Mouse (Mus musculus) ES-Bruce4 (cell line): ENCODE measurements around the gene Abcc3.

Source experiments
- CTCF ChIP-seq: IDR thresholded peaks from one replicate; pipeline ENCODE4 v1.8.1; 2011; ENCODE audit warnings: low read depth, low read length
- POLR2A ChIP-seq: IDR thresholded peaks from one replicate; pipeline ENCODE4 v1.8.1; 2011; ENCODE audit warnings: low read length; ENCODE audit not compliant: insufficient read depth

DNA sequence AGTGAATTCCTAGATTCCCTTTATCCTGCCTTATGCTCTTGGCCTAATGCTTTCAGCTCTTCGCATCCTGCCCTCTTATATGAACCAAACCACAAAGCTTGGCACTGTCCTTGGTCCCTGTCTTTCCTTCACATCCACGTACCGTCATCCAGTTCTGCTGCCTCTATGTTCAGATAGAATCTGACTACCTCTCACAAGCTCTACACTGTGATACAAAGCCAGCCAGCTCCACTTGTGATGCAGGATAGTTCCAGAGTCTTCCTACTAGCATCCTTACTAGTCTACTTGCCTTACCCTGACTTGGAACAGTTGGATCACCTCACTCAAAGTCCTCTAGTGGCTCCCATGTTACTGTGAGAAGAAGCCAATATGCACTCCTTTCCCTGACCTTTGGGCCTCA lies 62.6 kb downstream of the Abcc3 start:
- TF ChIP-seq POLR2A (no peak), CTCF (no peak)
